Mouse (Mus musculus) stomach, embryonic 15.5 days (tissue): ENCODE measurements around the gene Gm21833. TPM values are rescaled to one million over a fixed set of nuclear protein-coding genes. Genes with fewer than 3 reads are reported as not detected.
"Not testable (repeated sequence)": the region's sequence is repeated elsewhere in the genome, so short reads cannot be mapped to it uniquely, and the experiment has no call there.

Experiments
- ATAC-seq: fragments of 200-750 bp; cut with Nextera tagmentation; 2 replicates; pipeline ENCODE4 v1.8.0; 2017; ENCODE audit warnings: low read depth, moderate number of reproducible peaks, moderate TSS enrichment; ENCODE audit not compliant: insufficient read depth, low FRiP score
- H3K27ac ChIP-seq: fragments of 300-500 bp; sonication (generic); 2 replicates; pipeline ENCODE4 v1.5.1; 2015; ENCODE audit warnings: mild to moderate bottlenecking, inconsistent platforms
- H3K27me3 ChIP-seq: fragments of 300-500 bp; sonication (generic); replicated peaks from 2 replicates; pipeline ENCODE4 v1.6.1; 2015; ENCODE audit warnings: inconsistent platforms
- H3K36me3 ChIP-seq: fragments of 300-500 bp; sonication (generic); 2 replicates; pipeline ENCODE4 v1.6.1; 2015; ENCODE audit warnings: inconsistent platforms
- H3K4me1 ChIP-seq: fragments of 300-500 bp; sonication (generic); 2 replicates; pipeline ENCODE4 v1.6.1; 2015; ENCODE audit warnings: inconsistent platforms
- H3K4me2 ChIP-seq: fragments of 300-500 bp; sonication (generic); 2 replicates; pipeline ENCODE4 v1.6.1; 2015; ENCODE audit warnings: mild to moderate bottlenecking, inconsistent platforms
- H3K4me3 ChIP-seq: fragments of 300-500 bp; sonication (generic); replicated peaks from 2 replicates; pipeline ENCODE4 v1.5.1; 2015; ENCODE audit warnings: inconsistent platforms
- H3K9ac ChIP-seq: fragments of 300-500 bp; sonication (generic); 2 replicates; pipeline ENCODE4 v1.6.1; 2015; ENCODE audit warnings: inconsistent platforms
- H3K9me3 ChIP-seq: fragments of 300-500 bp; sonication (generic); 2 replicates; pipeline ENCODE4 v1.6.1; 2016; ENCODE audit warnings: inconsistent platforms
- WGBS: fragments of 180-500 bp; shearing (Covaris S2); methylation state at CpG from one replicate; pipeline ENCODE4 v1.1.7; 2015; 5-methylcytosine and 5-hydroxymethylcytosine counted together
- polyA plus RNA-seq: library from polyadenylated mRNA; unstranded; fragments of >200 nt; fragmentation: Nextera tagmentation; extraction: Ambion mirVana; gene quantifications from 2 replicates; pipeline ENCODE4 v1.2.1, GENCODE M21; 2015

Gm21833 gene
- not detected in 2 replicates for polyA plus RNA-seq

DNA sequence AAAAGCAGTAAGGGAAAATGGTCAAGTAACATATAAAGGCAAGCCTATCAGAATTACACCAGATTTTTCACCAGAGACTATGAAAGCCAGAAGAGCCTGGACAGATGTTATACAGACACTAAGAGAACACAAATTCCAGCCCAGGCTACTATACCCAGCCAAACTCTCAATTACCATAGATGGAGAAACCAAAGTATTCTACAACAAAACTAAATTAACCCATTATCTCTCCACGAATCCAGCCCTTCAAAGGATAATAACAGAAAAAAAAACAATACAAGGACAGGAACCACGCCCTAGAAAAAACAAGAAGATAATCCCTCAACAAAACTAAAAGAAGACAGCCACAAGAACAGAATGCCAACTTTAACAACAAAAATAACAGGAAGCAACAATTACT lies at the start of gene Gm21833:
Gm21833 (plus strand) TSS at position 301 of the 400 bp plus-strand sequence.
- H3K4me2 ChIP-seq, H3K4me3 ChIP-seq, H3K9ac ChIP-seq, H3K27ac ChIP-seq, ATAC-seq, H3K36me3 ChIP-seq, H3K27me3 ChIP-seq, H3K4me1 ChIP-seq, H3K9me3 ChIP-seq: not testable (repeated sequence)
- WGBS = 83% methylated on average over 2 of the region's 2 CpGs

DNA sequence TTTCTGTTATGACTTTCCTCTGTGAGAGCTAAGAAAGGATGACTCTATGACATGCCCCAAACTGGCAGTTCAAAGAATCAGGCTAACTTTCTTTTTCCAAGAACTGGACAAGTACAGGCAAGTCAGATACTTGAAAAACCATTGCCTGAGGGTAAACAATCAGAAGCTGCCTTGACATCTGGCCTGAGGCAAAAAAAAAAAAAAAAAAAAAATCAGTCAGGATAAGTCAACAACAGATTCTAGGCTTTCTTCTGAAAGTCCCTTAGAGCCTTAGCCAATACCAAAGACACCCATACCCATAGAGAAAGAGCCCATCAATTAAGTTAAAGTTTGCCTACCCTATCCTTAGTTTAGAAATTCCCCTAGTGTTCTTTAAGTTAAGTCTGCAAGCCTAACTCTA lies 38.7 kb upstream of the Gm21833 start:
- Histone ChIP-seq H3K4me2 (no peak overlapping the region), H3K4me3 (no peak overlapping the region), H3K9ac (no peak overlapping the region), H3K27ac (no peak overlapping the region), H3K36me3 (no peaks in the 10 kb centered on the region), H3K4me1 (no peaks in the 10 kb centered on the region), H3K9me3 (no peaks in the 10 kb centered on the region), H3K27me3 (no peaks in the 10 kb centered on the region)
- ATAC-seq = no peak

DNA sequence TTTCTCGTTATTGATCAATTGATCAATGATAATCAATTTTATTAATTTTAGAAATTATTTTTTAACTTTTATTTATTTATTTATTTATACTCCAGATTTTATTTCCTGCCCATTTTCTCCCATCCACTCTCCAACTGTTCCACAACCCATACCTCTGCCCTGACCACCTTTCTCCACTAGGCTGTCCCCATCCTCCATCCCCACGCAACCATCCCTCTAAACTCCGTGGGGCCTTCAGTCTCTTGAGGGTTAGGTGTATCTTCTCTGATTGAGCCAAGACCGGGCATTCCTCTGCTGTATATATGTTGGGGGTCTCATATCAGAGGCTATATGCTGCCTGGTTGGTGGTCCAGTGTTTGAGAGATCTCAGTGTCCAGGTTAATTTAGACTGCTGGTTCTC lies 31.7 kb upstream of the Gm21833 start:
- ATAC-seq = no peak
- H3K27ac ChIP-seq = no peak overlapping the region
- no peaks in the 10 kb centered on the region for H3K9me3 ChIP-seq
- no peaks in the 10 kb centered on the region for H3K27me3 ChIP-seq
- no peaks in the 10 kb centered on the region for H3K36me3 ChIP-seq
- WGBS = 80% methylated on average over 4 of the region's 4 CpGs
- no peak overlapping the region for H3K4me2 ChIP-seq
- H3K9ac ChIP-seq = no peak overlapping the region
- no peaks in the 10 kb centered on the region for H3K4me1 ChIP-seq
- no peak overlapping the region for H3K4me3 ChIP-seq

DNA sequence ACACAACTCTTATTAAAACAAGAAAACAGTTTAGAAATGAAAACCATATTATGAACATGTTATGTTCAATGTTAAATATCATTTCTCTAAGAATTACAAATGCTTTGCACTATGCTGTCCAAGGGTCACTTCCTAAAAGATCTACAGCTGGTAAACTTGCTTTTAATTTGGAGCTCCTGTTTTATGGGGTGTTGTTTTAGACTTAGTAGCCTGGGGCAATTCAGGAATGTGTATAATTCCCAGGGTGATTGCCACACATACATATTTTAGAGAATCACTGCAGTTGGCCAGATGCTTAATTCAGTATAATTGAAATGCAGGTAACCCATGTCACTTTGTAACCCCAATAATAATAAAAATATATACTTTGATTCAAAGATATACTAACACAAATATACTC lies 12.9 kb upstream of the Gm21833 start:
- Histone ChIP-seq H3K9ac (no peak overlapping the region), H3K27ac (no peak overlapping the region), H3K27me3 (no peaks in the 10 kb centered on the region), H3K4me2 (no peak overlapping the region), H3K36me3 (no peaks in the 10 kb centered on the region), H3K9me3 (no peaks in the 10 kb centered on the region), H3K4me1 (no peaks in the 10 kb centered on the region), H3K4me3 (no peak overlapping the region)
- no peak for ATAC-seq

DNA sequence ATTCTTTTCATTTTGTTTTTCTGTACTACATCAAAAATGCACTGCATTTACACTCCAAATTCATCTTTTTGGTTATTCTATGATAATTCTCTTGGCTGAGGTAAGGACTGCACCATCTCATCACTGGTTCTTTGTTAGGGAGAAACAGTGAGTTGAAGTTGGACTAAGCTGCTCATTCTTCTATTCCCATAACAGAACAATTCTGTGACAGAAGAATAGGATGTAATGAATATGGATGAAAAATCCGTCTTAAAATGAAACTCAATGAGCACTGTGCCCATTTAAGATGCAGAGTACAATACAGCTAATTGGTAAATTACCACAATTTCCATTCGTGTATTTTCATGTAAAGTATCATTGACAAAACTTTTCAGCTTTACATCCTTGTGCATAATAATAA lies 11.6 kb upstream of the Gm21833 start:
- H3K4me1 ChIP-seq = no peaks in the 10 kb centered on the region
- no peaks in the 10 kb centered on the region for H3K27me3 ChIP-seq
- no peak overlapping the region for H3K27ac ChIP-seq
- no peak overlapping the region for H3K9ac ChIP-seq
- no peak for ATAC-seq
- H3K4me3 ChIP-seq = no peak overlapping the region
- no peaks in the 10 kb centered on the region for H3K9me3 ChIP-seq
- H3K36me3 ChIP-seq = no peaks in the 10 kb centered on the region
- H3K4me2 ChIP-seq = no peak overlapping the region
- 76% methylated on average over 2 of the region's 2 CpGs for WGBS

DNA sequence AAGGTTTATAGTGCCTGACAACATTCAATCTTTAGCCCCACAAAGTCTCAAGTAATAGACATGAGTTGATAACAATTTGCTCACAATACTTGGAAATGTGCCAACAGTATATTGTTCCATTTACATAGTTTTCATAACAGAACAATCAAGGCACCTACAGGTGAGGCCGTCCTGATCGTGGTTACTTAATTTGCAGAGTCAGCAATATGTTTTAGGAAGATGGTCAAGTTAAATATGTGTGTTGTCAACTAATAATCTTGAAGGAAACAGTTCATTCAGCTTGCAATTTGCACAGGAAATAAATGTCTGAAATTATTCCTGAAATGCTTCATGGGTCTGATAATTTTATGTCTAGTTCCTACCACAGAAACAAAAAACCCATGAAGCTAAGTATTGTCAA lies 27.6 kb downstream of the Gm21833 start:
- Histone ChIP-seq H3K36me3 (no peaks in the 10 kb centered on the region), H3K27ac (no peak overlapping the region), H3K9ac (no peak overlapping the region), H3K27me3 (no peaks in the 10 kb centered on the region), H3K4me2 (no peak overlapping the region), H3K4me3 (no peak overlapping the region), H3K4me1 (no peaks in the 10 kb centered on the region), H3K9me3 (no peaks in the 10 kb centered on the region)
- 85% methylated on average over 2 of the region's 2 CpGs for WGBS
- ATAC-seq = no peak

DNA sequence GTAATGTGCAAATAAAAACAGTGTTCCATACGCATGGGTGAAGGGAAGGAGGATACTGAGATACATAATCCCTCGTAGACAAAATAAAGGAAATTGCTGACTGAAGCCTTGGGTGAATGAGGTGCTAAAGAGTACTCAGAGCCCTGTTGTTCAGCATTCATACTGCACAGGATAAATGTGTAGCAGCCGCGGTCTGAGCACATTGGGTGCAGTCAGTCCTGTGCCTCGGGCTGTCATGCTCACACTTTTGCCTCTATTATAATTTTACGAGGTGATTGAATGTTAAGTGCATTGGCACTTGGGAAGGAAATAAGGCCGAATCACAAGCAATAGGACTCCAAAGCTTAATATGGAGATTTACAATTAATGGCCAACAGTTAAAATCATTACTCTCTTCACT lies 36.4 kb downstream of the Gm21833 start:
- WGBS = 88% methylated on average over 7 of the region's 7 CpGs
- Histone ChIP-seq H3K4me2 (no peak overlapping the region), H3K27me3 (no peaks in the 10 kb centered on the region), H3K36me3 (no peaks in the 10 kb centered on the region), H3K27ac (no peak overlapping the region), H3K4me3 (no peak overlapping the region), H3K4me1 (no peaks in the 10 kb centered on the region), H3K9me3 (no peaks in the 10 kb centered on the region), H3K9ac (no peak overlapping the region)
- ATAC-seq = no peak
